Mouse (Mus musculus): ENCODE measurements around the gene Lat2. TPM values are rescaled to one million over a fixed set of nuclear protein-coding genes. Genes with fewer than 3 reads are reported as not detected.

Gene Lat2
- polyA plus RNA-seq, 2 experiments: 1.7 to 1.8 TPM

- H3K9me3 ChIP-seq (ENCODE audit: control insufficient read depth, low read length): no peaks in the 10 kb centered on the region
- TF ChIP-seq CTCF (IDR thresholded peaks at IDR 0.05; ENCODE audit: low read depth) (no peak), EP300 (IDR thresholded peaks at IDR 0.05; ENCODE audit: low read depth) (no peak)
- H3K4me1 ChIP-seq (replicated peaks; ENCODE audit: control insufficient read depth in 2 of 2, insufficient read depth in 2 of 2, low read length in 1 of 2): peaks cover 10 to 12% of the 10 kb centered on the region in 2 experiments
- under 1% methylated on average over 50 of the region's 52 CpGs for WGBS (ENCODE audit: insufficient replicate concordance)
- no peaks in the 10 kb centered on the region for H3K27me3 ChIP-seq (ENCODE audit: control insufficient read depth, insufficient read depth, low read length)
- DNase-seq (ENCODE audit: low read depth in 3 of 3, low spot score in 3 of 3): peak; percentile 90 to 91 (median 90)
- peak within 1 kb of the TSS; percentile 95 to 100 for H3K4me3 ChIP-seq (ENCODE audit: insufficient read depth in 1 of 2, low read depth in 2 of 2, low read length in 2 of 2)
- peak; percentile 92 for ATAC-seq (ENCODE audit: insufficient read depth)
- H3K36me3 ChIP-seq (replicated peaks; ENCODE audit: control insufficient read depth, insufficient read depth, low read depth): peaks cover 15% of the 10 kb centered on the region
- peak within 1 kb of the TSS; percentile 92 for H3K4me2 ChIP-seq (ENCODE audit: low read depth)
- H3K27ac ChIP-seq: peak within 1 kb of the TSS; percentile 83
- peak within 1 kb of the TSS; percentile 99 for H3K9ac ChIP-seq (replicated peaks)
These were observed 24.5 kb upstream of the Lat2 start, which contains the start of gene Eif4h for GRCm38 (mm10) chr5:134639269-134639682. TSS of gene Eif4h (minus strand) at chr5:134639490.

GRCm38 (mm10) chr5:134638461-134639268 is 23.8 kb upstream of the Lat2 start:
- peak overlapping the region; percentile 83 for H3K27ac ChIP-seq
- peak overlapping the region; percentile 99 for H3K9ac ChIP-seq (replicated peaks)
- no peaks in the 10 kb centered on the region for H3K27me3 ChIP-seq (ENCODE audit: control insufficient read depth, insufficient read depth, low read length)
- DNase-seq (ENCODE audit: low read depth in 3 of 3, low spot score in 3 of 3): peak in 1 of 3 experiments; percentile 27
- TF ChIP-seq EP300 (IDR thresholded peaks at IDR 0.05; ENCODE audit: low read depth) (0 out of 2 replicates have a peak, but pooled peaks have one; percentile 22), CTCF (IDR thresholded peaks at IDR 0.05; ENCODE audit: low read depth) (no peak)
- peak; percentile 73 for ATAC-seq (ENCODE audit: insufficient read depth)
- H3K4me1 ChIP-seq (replicated peaks; ENCODE audit: control insufficient read depth in 2 of 2, insufficient read depth in 2 of 2, low read length in 1 of 2): peaks cover 10 to 12% of the 10 kb centered on the region in 2 experiments
- no peaks in the 10 kb centered on the region for H3K9me3 ChIP-seq (ENCODE audit: control insufficient read depth, low read length)
- H3K36me3 ChIP-seq (replicated peaks; ENCODE audit: control insufficient read depth, insufficient read depth, low read depth): peaks cover 19% of the 10 kb centered on the region
- WGBS (ENCODE audit: insufficient replicate concordance): under 1% methylated on average over 85 of the region's 85 CpGs
- H3K4me2 ChIP-seq (ENCODE audit: low read depth): peak overlapping the region; percentile 92
- peak overlapping the region; percentile 95 to 100 for H3K4me3 ChIP-seq (ENCODE audit: insufficient read depth in 1 of 2, low read depth in 2 of 2, low read length in 2 of 2)

- Histone ChIP-seq H3K4me3 (ENCODE audit: insufficient read depth in 1 of 2, low read depth in 2 of 2, low read length in 2 of 2) (peak overlapping the region; percentile 95 to 100), H3K4me1 (replicated peaks; ENCODE audit: control insufficient read depth in 2 of 2, insufficient read depth in 2 of 2, low read length in 1 of 2) (peaks cover 10 to 12% of the 10 kb centered on the region in 2 experiments), H3K27ac (no peak overlapping the region), H3K9me3 (ENCODE audit: control insufficient read depth, low read length) (no peaks in the 10 kb centered on the region), H3K36me3 (replicated peaks; ENCODE audit: control insufficient read depth, insufficient read depth, low read depth) (peaks cover 19% of the 10 kb centered on the region), H3K27me3 (ENCODE audit: control insufficient read depth, insufficient read depth, low read length) (no peaks in the 10 kb centered on the region), H3K9ac (replicated peaks) (peak overlapping the region; percentile 99), H3K4me2 (ENCODE audit: low read depth) (peak overlapping the region; percentile 92)
- TF ChIP-seq CTCF (IDR thresholded peaks at IDR 0.05; ENCODE audit: low read depth): no peak
- TF ChIP-seq EP300 (IDR thresholded peaks at IDR 0.05; ENCODE audit: low read depth): no peak
- DNase-seq (ENCODE audit: low read depth in 3 of 3, low spot score in 3 of 3) (no peak), ATAC-seq (ENCODE audit: insufficient read depth) (no peak)
- 15% methylated on average over 5 of the region's 5 CpGs for WGBS (ENCODE audit: insufficient replicate concordance)
These were observed 23.1 kb upstream of the Lat2 start for GRCm38 (mm10) chr5:134637820-134638367.

DNA sequence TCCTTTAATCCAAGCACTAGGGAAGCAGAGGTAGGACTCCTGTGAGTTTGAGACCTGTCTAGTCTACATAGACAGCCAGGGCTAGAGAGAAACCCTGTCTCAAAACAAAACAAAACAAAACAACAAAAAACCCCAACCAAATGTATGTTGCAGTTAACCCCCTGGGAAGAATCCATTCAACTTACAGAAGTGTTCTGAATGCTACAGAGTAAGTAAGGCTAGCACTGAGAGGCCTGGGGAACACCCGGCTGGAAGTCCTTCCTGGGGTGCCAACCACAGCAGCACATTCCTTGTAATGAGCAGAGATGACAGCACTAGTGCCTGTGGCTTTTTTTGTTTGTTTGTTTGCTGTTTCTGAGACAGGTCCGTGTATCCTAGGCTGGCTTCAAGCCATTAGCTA is 18.0 kb upstream of the Lat2 start:
- TF ChIP-seq CTCF (IDR thresholded peaks at IDR 0.05; ENCODE audit: low read depth): no peak

GRCm38 (mm10) chr5:134630835-134631234 is 16.0 kb upstream of the Lat2 start:
- Histone ChIP-seq H3K36me3 (replicated peaks; ENCODE audit: control insufficient read depth, insufficient read depth, low read depth) (peaks cover 58% of the 10 kb centered on the region), H3K27ac (no peak overlapping the region), H3K9ac (replicated peaks) (no peak overlapping the region), H3K27me3 (ENCODE audit: control insufficient read depth, insufficient read depth, low read length) (no peaks in the 10 kb centered on the region), H3K4me1 (replicated peaks; ENCODE audit: control insufficient read depth in 2 of 2, insufficient read depth in 2 of 2, low read length in 1 of 2) (no peaks in the 10 kb centered on the region), H3K4me2 (ENCODE audit: low read depth) (no peak overlapping the region), H3K9me3 (ENCODE audit: control insufficient read depth, low read length) (no peaks in the 10 kb centered on the region), H3K4me3 (ENCODE audit: insufficient read depth in 1 of 2, low read depth in 2 of 2, low read length in 2 of 2) (no peak overlapping the region)
- DNase-seq (ENCODE audit: low read depth in 3 of 3, low spot score in 3 of 3): no peak
- no peak for TF ChIP-seq CTCF (IDR thresholded peaks at IDR 0.05; ENCODE audit: low read depth)
- TF ChIP-seq EP300 (IDR thresholded peaks at IDR 0.05; ENCODE audit: low read depth): no peak
- no peak for ATAC-seq (ENCODE audit: insufficient read depth)

More for the DNA sequence above, 18.0 kb upstream of the Lat2 start:
- no peak for DNase-seq (ENCODE audit: low read depth in 3 of 3, low spot score in 3 of 3)
- WGBS (ENCODE audit: insufficient replicate concordance): 47% methylated on average over 2 of the region's 2 CpGs
- H3K9ac ChIP-seq (replicated peaks): no peak overlapping the region
- H3K9me3 ChIP-seq (ENCODE audit: control insufficient read depth, low read length): no peaks in the 10 kb centered on the region
- no peak overlapping the region for H3K4me3 ChIP-seq (ENCODE audit: insufficient read depth in 1 of 2, low read depth in 2 of 2, low read length in 2 of 2)
- H3K4me1 ChIP-seq (replicated peaks; ENCODE audit: control insufficient read depth in 2 of 2, insufficient read depth in 2 of 2, low read length in 1 of 2): peaks cover 5 to 6% of the 10 kb centered on the region in 2 experiments
- ATAC-seq (ENCODE audit: insufficient read depth): no peak
- H3K4me2 ChIP-seq (ENCODE audit: low read depth): no peak overlapping the region
- H3K27ac ChIP-seq: no peak overlapping the region
- H3K36me3 ChIP-seq (replicated peaks; ENCODE audit: control insufficient read depth, insufficient read depth, low read depth): peaks cover 46% of the 10 kb centered on the region
- no peaks in the 10 kb centered on the region for H3K27me3 ChIP-seq (ENCODE audit: control insufficient read depth, insufficient read depth, low read length)
